Mouse (Mus musculus) lung, postnatal 14 days (tissue): ENCODE measurements around the gene Cdr2.
"Not testable (repeated sequence)": the region's sequence is repeated elsewhere in the genome, so short reads cannot be mapped to it uniquely, and the experiment has no call there.

Experiments used
- DNase-seq: peaks from one replicate; pipeline ENCODE4 v3.0.0; 2021

Gene Cdr2

DNA sequence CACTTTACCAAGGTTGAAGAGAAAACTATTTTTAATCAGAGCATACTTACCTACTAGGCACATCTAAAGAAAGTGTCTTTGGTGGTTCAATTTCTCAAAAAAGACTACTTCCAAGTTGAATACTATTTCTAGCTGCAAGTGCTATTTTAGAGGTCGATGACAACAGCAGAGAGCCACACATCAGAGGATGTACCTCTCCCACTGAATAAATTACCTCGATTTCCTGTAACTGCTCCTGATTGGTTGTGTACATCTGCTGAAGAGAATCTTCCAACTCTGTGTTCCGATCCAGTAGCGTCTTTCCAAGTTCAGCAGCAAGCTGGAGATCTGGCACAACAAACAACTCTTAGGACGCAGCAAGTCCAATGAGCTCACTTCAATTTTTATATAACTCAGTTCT is 12.0 kb downstream of the Cdr2 start:
- no peak for DNase-seq

DNA sequence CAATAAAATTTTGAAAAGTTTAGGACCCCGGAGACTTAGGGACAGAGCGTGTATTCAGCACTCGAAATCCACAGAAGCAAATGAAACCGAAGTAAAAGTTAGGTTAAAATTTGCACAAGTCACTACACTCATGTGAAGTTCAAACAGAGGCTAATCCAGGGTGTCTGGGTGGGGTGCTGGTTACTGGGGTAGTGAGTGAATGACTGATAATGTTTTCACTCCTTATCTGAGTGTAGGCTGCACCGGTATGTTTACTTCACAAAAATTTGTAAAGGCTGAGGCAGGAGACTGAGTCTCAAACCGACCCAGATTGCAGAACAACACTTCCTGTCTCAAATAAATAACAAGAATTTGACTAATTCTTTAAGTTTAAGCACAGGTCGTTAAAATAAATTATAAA is 12.9 kb downstream of the Cdr2 start:
- DNase-seq = no peak

DNA sequence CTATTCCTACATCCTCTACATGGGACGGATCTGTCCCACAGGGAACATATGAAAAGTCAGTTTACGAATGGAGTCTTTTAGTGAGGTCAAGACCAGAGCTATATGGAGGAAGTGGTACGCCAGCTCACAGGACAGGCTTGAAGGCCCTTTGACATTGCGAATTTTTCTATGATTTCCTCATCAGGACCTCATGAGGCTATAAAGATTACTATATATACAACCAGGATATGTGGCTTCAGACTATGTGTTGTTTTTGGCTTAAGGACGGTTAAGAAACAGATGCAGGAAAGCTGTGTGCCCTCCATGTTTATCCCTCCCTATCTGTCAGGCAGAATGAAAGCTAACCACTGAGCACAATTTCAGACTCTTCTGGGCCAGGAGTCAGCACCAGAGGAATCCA is 19.0 kb downstream of the Cdr2 start:
- no peak for DNase-seq

DNA sequence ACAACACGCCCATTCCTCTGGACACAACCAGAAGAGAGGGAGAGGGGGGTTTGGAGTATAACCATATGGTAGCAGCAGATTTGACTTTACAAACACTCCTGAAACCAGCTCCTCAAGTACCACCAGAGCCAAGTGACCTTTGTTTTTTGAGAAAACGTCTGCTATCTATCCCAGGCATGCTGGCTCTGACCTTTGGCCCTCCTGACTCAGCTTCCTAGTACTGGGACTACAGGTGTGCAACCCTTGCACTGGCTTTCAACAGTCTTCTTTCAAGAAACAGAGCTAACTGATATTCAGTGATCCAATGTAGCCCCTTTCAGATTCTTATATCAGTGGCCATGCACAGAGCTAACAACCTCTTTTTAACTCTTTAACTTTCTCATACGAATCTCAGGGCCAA is 20.2 kb downstream of the Cdr2 start:
- DNase-seq = no peak

DNA sequence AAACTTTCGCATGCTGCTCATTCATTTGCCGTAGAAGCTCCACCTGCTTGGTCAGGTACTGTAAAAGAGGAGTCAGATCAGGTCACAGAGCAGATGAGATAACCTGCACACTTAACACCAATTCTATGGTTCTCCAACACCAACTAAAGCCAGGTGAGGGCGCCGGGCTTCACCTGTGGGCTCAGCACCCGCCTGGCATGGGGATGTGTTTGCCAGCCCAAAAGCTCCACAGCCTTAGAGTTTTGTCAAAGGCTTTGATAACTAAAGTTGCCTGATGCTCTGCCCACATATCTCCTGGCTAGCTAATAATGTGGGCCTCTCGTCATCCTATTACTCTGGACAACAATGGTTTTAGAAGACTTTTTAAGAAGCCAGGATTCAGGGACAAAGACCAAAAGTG is 21.5 kb downstream of the Cdr2 start:
- DNase-seq = no peak

DNA sequence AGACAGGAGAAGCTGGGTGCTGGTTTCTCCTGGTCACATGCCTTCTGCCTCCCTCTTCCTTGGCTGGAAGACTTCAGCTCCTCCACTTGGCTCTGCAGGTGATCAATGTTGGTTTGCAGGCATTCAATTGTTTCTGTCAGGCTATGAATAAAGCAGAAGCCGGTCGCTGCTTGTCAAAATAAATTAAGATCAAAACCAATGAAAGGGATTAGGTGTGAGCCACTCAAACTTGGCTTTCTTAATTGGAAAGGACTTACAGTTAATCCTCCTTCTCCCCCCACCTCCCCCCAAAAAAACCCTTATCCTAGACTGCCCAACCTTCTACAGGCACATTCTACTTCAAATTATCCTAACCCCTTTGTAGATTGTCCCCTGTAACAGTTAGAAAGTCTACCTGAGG is 22.0 kb downstream of the Cdr2 start:
- DNase-seq = no peak

DNA sequence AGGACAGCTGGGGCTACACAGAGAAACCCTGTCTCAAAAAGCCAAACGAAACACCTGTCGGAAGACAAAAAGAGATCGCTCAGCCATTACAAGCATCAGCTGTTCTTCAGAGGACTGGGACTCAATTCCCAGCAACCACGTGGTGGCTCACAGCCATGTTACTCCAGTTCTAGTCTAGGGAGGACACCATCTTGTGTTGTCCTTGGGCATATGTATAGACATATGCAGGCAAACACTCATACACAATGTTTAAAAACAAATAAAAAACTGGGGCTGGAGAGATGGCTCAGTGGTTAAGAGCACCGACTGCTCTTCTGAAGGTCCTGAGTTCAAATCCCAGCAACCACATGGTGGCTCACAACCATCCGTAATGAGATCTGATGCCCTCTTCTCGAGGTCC is 28.5 kb downstream of the Cdr2 start:
- not testable (repeated sequence) for DNase-seq

DNA sequence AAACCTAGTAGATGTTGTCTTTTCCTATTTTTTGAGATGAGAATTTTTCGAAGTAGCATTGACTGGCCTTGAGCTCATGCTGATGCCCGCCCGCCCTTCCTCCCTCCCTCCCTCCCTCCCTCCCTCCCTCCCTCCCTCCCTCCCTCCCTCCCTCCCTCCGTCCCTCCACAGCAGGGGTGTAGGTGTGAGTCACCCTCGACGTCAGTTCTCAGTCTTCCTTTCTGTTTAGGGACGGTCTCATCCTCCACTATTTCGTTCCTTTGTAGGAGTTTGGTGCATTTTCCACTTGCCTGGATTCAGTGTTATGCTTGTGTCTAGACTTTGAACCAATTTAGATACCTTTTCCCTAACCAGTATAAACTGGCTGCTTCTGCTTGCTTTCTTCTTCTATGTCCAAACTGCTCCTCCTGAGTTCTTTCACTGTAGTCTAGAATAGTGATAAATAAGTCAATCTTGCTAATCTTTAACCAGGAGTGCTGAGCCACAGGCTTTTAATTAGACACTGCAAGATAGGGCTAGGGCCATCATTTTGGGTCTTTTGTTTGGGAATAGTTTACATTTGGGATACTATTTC is 38.1 kb downstream of the Cdr2 start:
- no peak for DNase-seq

DNA sequence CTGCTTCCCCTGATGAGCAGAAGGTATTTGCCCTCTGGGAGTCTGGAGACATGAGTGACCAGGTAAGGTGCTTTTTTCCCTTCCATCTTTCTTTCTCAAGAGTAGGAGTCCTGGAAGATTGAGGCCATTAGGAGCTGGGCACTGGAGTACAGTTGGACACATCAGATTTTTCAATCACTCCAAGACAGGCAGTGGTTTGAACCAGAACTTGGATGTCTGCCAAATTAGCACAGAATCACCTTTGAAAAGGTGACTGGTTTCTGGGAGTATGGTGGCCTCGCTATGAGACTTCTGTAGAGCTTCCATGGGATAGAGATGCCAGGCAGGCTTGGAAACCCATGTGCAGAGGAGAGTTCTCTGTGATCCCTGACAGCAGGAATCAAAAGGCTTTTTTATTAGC is 39.6 kb downstream of the Cdr2 start:
- DNase-seq = no peak

DNA sequence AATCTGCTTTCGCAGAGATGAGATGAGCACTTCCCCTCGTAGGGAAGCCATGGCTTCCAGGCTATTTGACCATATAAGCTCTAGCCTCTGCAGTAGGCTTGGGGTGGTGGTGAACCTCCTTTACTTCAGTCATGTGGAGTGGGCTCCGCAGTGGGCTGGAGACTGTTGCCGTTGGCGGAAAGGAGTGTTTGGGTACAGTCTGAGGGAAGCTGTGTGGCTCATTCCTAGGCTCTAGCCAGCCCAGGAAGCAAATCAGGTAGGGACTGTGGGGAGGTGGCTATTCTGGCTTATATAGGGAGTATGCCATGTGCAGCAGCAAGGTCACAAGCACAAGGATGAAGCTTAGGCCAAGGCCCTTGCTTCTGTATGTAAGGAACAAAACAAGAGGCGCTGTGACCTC is 40.9 kb downstream of the Cdr2 start:
- DNase-seq = no peak

DNA sequence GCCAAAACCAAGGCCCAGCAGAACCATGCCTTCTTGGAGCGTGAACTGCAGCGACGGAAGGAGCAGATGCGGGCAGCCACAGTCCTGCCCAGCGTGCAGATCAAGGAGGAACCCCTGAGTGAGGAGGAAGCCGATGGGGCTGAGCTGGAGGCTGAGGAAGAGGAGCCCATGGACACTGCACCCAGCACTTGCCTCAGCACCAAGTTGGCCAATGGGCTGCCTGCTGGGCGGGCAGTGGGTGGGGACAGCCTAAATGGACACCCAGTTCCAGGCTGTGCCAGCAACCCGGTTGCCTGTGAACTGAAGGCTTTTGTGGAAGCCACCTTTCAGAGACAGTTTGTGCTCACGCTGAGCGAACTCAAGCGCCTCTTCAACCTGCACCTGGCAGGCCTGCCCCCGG is 41.8 kb downstream of the Cdr2 start:
- no peak for DNase-seq

DNA sequence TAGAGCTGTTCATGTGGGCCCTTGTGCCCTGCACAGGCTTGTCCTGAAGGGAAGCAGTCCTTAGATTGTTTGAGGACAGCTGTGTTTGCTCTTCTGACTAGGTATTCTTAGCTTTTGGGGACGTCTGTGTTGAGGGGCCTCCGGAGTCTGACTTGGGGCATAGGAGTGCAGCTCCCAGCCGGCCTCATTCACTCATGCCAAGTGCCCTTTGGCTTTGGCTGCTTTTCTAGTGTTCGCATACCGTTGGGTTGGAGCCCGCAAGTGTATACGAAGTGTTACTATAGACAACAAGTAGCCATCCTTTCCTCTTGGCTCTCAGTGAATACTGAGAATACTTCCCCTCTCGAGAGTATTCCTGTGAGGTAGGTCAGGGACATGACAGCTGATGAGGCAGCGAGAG is 43.9 kb downstream of the Cdr2 start:
- no peak for DNase-seq

DNA sequence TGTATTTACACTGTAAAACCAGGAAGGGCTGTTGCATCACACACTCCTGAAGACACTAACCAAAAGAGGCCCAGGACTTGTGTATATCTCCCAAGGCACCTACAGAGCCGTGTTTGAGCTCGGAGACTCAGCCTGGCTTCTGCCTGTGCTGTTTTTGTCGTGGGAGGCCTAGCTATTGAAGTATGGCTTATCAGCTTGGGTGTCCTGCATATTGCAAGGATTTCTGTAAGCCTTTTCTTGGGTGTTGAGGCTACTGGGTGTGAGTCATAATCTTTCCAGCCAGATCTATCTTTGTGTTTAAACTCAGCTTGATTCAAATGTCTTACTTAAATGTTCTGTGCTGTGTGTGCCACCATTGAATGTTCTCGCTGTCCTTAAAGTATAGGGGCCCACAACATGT is 45.6 kb downstream of the Cdr2 start:
- no peak for DNase-seq

DNA sequence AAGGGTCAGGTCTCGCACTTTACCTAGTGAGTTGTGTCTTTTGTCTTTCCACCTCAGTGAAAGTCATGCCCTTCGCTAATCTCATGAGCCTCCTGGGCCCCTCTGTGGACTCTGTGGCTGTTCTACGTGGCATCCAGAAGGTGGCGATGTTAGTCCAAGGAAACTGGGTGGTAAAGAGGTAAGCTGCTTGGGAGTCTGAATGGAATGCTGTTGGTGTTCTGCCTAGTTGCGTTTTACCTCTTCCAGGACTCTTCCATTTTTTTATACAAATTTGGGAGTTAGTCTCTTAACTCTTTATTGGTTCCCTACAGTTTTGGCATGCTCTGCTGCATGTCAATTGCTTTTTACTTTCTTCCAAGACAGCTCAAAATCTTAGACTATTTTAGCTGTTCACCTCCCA is 47.4 kb downstream of the Cdr2 start:
- DNase-seq = peak; percentile 68

DNA sequence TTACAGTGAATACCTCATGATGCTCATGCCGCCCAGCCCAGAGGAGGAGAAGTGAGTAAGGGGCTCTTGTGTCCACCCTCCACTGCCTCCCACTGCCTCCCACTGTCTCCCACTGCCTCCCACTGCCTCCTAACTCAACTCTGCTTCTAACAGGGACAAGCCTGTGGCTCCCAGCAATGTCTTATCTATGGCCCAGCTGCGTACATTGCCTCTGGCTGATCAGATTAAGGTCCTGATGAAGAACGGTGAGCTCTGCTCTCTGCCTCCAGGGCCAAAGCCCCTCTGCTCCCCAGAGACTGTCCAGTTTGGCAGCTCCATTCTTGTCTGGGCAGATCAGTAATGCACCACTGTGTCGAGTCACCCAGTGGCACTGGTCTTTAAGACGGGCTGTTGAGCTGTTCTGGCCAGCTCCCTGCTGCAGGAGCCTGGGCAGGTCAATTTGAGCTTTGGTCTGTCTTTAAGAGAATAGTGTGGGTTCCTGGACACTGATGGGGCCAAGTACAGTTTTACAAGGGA is 48.4 kb downstream of the Cdr2 start:
- no peak for DNase-seq

DNA sequence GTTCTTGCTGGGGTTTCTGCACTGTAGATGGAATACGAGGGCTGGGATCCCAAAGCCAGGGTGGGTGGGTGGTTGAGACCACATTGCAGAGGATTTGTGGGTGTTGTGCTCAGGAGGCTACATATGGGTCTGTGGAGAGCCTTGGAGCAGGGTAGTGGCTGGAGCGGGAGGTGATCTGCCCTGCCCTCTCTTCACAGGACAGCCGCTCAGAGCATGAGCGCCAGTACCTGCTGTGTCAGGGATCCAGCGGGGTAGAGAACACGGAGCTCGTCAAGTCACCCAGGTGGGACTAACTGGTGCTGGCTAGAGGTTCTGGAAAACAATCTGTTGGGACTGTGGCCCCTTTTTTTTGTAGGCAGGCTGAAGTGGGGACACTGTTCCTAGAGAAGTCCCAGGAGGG is 49.0 kb downstream of the Cdr2 start:
- no peak for DNase-seq

DNA sequence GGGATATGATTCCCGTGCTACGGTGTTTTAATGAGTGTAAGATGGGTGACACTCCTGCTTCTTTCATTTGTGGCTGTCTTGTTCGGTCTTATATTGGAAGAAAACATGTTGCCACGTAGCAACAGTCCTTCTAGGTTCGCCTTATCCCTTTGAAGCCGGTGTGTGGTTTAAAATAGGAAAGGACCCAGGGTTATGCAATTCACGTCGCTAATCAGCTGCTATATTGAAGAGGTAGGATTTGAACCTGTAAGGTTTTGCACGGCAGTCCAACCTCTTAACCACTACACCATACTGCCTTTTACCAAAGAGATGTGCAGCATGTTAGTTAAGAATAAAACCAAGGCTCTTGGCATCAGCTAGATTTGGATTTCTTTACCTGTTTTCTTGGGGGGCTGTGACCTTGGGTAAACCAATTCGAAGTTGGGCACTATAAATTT is 63.6 kb downstream of the Cdr2 start:
- peak; percentile 72 for DNase-seq

DNA sequence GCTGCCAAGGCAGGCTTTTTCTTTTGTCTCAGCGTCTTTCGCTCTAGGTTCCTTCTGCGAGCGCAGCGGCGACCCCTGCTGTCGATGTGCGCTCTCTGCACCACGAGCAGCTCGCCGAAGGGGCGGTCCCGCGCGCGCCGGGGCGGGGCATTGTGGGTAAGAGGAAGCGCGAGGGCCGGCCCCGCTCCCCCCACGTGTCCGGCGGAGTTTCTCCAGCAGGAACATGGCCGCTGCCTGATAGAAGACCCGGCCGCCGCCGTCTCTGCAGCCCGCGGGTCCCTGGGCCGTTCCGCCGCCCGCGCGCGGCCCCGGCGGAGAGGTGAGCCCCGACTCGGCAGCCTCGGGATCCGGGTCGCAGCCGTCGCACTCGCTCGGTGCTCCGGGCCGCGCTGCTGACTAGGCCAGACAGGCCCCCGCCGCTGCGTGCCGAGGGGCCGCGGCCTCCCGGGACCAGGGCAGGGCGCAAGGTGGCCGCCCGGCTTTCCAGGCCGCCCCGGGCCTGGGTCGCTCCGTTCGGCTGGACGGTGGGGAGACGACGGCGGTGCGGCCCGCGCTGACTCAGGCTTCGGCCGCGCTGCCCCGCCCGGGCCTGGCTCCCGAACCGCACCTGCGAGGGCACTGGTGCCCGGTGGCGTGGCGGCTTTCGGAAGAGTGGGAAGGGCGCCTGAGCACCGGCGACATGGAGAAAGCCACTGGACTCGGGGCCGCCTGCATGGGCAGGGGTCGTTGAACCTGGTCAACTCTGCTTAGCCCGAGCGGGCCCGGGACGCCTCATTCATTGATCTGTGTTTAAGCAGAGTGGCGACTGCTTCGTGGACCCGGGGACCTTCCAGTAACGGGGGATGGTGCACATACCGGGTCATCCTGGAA is 64.3 kb downstream of the Cdr2 start, which contains the start of gene Polr3e:
Polr3e (plus strand) TSS at position 153 of the 870 bp plus-strand sequence.
- DNase-seq = peak; percentile 99

DNA sequence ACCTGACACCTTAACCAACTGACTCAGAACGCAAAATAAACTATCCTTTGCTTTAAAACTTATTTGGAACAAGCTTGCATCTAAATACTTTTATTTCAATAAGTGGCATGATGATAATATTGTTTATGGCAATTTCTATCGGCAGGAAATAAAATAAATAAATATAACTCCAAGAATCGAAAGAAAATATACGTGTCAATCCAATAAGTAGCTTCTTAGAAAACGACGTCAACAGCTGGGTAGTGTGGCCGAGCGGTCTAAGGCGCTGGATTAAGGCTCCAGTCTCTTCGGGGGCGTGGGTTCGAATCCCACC is 64.9 kb downstream of the Cdr2 start:
- no peak for DNase-seq

DNA sequence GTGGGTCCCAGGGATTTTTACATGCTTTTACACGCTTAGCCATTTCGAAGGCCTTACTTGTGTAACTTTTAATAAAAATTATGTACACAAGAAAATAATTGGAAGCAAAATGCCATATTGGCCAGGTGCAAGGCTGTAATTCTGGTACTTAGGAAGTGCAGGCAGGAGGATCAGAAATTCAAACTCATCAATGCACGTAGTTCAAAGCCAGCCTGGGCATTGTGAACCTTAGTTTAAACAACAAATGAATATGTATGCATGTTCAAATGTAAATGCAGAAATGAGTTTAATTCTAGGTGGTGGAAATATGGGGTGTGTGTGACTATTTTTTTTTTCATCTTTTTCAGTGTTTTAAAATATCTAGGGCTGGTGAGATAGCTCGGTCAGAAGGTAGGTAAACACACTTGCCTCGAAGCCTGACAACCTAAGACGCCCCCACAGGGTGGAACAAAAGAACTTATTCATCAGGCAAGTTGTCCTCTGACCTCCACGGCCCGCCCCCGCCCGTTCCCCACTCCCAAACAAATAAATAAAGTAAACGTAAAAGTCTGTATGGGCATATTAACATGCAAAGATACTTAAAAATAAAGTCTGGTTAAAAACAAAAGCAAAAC is 65.7 kb downstream of the Cdr2 start:
- no peak for DNase-seq

DNA sequence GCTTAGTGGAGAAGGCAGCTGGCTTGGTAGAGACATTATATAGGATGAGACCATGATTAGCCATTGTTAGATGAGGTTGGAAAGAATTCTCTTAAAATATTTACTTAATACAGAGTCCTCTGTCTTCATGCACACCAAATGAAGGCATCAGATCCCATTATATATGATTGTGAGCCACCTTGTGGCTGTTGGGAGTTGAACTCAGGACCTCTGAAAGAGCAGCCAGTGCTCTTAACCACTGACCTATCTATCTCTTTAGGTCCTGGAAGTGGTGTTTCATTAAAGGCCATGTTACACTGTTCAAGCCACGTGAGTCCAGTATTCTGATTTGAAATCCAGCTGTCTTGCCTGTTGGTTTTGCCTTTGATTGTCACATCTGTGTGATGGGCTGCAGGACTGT is 68.8 kb downstream of the Cdr2 start:
- no peak for DNase-seq

DNA sequence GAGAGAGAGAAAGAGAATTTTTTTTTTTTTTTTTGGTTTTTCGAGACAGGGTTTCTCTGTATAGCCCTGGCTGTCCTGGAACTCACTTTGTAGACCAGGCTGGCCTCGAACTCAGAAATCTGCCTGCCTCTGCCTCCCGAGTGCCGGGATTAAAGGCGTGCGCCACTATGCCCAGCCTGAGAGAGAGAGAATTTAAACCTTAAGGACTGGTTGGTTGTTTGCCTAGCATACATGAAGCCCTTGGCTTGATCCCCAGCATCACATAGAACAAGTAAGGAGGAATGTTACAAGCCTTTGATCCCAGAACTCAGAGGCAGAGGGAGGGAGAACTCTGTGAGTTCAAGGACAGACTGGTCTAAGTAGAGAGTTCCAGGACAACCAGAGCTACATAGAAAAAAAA is 70.8 kb downstream of the Cdr2 start:
- not testable (repeated sequence) for DNase-seq

DNA sequence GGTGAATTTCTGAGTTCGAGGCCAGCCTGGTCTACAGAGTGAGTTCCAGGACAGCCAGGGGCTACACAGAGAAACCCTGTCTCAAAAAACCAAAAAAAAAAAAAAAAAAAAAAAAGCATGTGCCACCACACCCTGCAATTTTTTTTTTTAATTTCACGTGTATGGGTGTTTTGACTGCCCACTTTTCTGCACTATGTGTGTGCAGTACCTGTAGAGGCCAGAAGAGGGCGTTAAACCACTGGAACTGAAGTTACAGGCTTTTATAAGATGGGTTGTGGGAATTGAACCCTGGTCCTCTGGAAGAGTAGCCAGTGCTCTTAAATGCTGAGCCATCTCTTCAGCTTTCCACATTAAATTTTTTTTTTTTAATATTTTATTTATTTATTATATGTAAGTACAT is 71.9 kb downstream of the Cdr2 start:
- DNase-seq = not testable (repeated sequence)
